Mouse (Mus musculus): ENCODE data around the gene Ctdspl. TPM values are rescaled to one million over a fixed set of nuclear protein-coding genes. Genes with fewer than 3 reads are reported as not detected.

The Ctdspl gene
- polyA plus RNA-seq, 1 experiment from 2014 or later: 17.4 TPM

GRCm38 (mm10) chr9:119034069-119034468, 107.8 kb downstream of the Ctdspl start:
- Histone ChIP-seq H3K4me3 (replicated peaks) (no peak overlapping the region), H3K4me2 (no peak overlapping the region), H3K27ac (no peak overlapping the region), H3K36me3 (peaks cover 16% of the 10 kb centered on the region), H3K4me1 (0 out of 2 replicates have a peak, but pooled peaks cover 4% of the 10 kb centered on the region), H3K27me3 (replicated peaks) (no peaks in the 10 kb centered on the region), H3K9ac (no peak overlapping the region), H3K9me3 (no peaks in the 10 kb centered on the region)
- 89% methylated on average over 8 of the region's 8 CpGs for WGBS
- ATAC-seq (ENCODE audit: insufficient read depth, low FRiP score, low read depth): no peak

- Histone ChIP-seq H3K4me3 (replicated peaks) (no peak overlapping the region), H3K36me3 (peaks cover 16% of the 10 kb centered on the region), H3K9me3 (no peaks in the 10 kb centered on the region), H3K9ac (no peak overlapping the region), H3K4me2 (no peak overlapping the region), H3K27me3 (replicated peaks) (no peaks in the 10 kb centered on the region), H3K27ac (no peak overlapping the region), H3K4me1 (0 out of 2 replicates have a peak, but pooled peaks cover 4% of the 10 kb centered on the region)
- no peak for ATAC-seq (ENCODE audit: insufficient read depth, low FRiP score, low read depth)
- 89% methylated on average over 29 of the region's 29 CpGs for WGBS
Observed at GRCm38 (mm10) chr9:119034676-119035665, 108.7 kb downstream of the Ctdspl start.

- WGBS: 66% methylated on average over 7 of the region's 7 CpGs
- Histone ChIP-seq H3K9me3 (no peaks in the 10 kb centered on the region), H3K27me3 (replicated peaks) (no peaks in the 10 kb centered on the region), H3K4me1 (0 out of 2 replicates have a peak, but pooled peaks cover 4% of the 10 kb centered on the region), H3K4me3 (replicated peaks) (no peak overlapping the region), H3K36me3 (peaks cover 22% of the 10 kb centered on the region; the same call in 1 of the 2 replicates), H3K27ac (no peak overlapping the region), H3K9ac (no peak overlapping the region), H3K4me2 (no peak overlapping the region)
- no peak for ATAC-seq (ENCODE audit: insufficient read depth, low FRiP score, low read depth)
Observed at GRCm38 (mm10) chr9:119035836-119036235, 109.6 kb downstream of the Ctdspl start.

- no peak overlapping the region for H3K4me3 ChIP-seq (replicated peaks)
- H3K9ac ChIP-seq: no peak overlapping the region
- 0 out of 2 replicates have a peak, but pooled peaks cover 4% of the 10 kb centered on the region for H3K4me1 ChIP-seq
- peaks cover 28% of the 10 kb centered on the region for H3K36me3 ChIP-seq
- no peak overlapping the region for H3K27ac ChIP-seq
- WGBS: 70% methylated on average over 15 of the region's 15 CpGs
- no peaks in the 10 kb centered on the region for H3K27me3 ChIP-seq (replicated peaks)
- no peak overlapping the region for H3K4me2 ChIP-seq
- no peak for ATAC-seq (ENCODE audit: insufficient read depth, low FRiP score, low read depth)
- H3K9me3 ChIP-seq: no peaks in the 10 kb centered on the region
Observed at GRCm38 (mm10) chr9:119037076-119037730, 111.0 kb downstream of the Ctdspl start.

DNA sequence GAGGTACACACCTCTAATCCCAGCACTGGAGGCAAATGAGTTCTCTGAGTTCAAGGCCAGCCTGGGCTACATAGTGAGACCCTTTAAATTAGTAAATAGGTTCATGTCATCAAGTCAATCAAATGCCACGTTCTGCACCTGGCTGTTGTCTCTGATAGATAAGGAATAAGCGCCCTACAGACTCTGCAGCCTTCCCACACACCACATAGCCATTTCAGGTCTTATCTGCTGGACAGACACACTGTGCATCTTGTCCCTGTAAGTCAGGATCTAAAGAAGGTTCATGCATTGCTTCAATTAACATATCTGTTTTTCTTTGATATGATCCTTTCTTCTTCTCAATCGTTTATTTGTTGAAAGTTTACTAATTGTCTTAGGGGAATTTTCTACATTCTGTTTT, 112.3 kb downstream of the Ctdspl start:
- H3K27me3 ChIP-seq (replicated peaks): no peaks in the 10 kb centered on the region
- 81% methylated on average over 3 of the region's 3 CpGs for WGBS
- H3K4me3 ChIP-seq (replicated peaks): no peak overlapping the region
- 0 out of 2 replicates have a peak, but pooled peaks cover 4% of the 10 kb centered on the region for H3K4me1 ChIP-seq
- H3K9ac ChIP-seq: no peak overlapping the region
- H3K9me3 ChIP-seq: no peaks in the 10 kb centered on the region
- peaks cover 25% of the 10 kb centered on the region for H3K36me3 ChIP-seq
- H3K4me2 ChIP-seq: no peak overlapping the region
- ATAC-seq (ENCODE audit: insufficient read depth, low FRiP score, low read depth): no peak
- H3K27ac ChIP-seq: no peak overlapping the region

GRCm38 (mm10) chr9:119040101-119040775, 114.0 kb downstream of the Ctdspl start:
- 92% methylated on average over 15 of the region's 15 CpGs for WGBS
- H3K4me2 ChIP-seq: no peak overlapping the region
- no peak overlapping the region for H3K27ac ChIP-seq
- no peak for ATAC-seq (ENCODE audit: insufficient read depth, low FRiP score, low read depth)
- no peak overlapping the region for H3K4me3 ChIP-seq (replicated peaks)
- H3K27me3 ChIP-seq (replicated peaks): no peaks in the 10 kb centered on the region
- 0 out of 2 replicates have a peak, but pooled peaks cover 4% of the 10 kb centered on the region for H3K4me1 ChIP-seq
- peaks cover 19% of the 10 kb centered on the region for H3K36me3 ChIP-seq
- no peaks in the 10 kb centered on the region for H3K9me3 ChIP-seq
- H3K9ac ChIP-seq: no peak overlapping the region

DNA sequence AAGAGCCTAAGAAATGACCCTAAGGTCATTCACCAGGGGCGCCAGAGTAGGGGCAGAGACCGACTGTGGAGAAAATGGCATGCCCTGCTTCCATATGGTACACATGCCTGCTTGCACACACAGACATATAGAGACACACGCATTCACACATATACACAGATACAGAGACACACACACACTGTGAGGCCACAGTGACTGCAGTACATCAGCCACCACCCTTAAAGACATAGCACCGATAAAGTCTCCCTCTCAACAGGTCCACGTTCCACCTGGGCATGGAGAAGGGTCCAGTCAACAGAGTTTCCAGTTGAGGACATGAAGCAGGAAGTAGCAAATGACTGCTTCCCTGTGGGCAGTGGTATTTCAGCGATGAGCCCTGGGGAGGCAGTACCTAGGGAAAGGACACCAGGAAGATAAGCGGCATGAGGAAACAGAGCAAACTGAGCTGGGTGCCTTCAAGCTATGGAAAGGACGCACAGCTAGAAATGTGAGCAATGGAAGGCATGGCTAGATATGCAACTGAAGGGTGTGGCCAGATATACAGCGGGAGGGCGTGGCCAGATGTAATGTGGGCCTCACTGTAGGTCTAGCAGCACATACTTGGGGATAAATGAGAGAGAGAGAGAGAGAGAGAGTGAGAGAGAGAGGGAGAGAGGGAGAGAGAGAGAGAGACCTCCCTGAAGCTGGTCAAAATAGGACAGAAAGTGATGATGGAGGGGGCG, 122.1 kb downstream of the Ctdspl start:
- WGBS: 65% methylated on average over 11 of the region's 11 CpGs
- no peaks in the 10 kb centered on the region for H3K36me3 ChIP-seq
- H3K9me3 ChIP-seq: no peaks in the 10 kb centered on the region
- no peak overlapping the region for H3K9ac ChIP-seq
- ATAC-seq (ENCODE audit: insufficient read depth, low FRiP score, low read depth): peak; percentile 33; the same call in 1 of the 2 replicates
- H3K27ac ChIP-seq: no peak overlapping the region
- no peaks in the 10 kb centered on the region for H3K27me3 ChIP-seq (replicated peaks)
- peaks cover 13% of the 10 kb centered on the region for H3K4me1 ChIP-seq
- no peak overlapping the region for H3K4me2 ChIP-seq
- no peak overlapping the region for H3K4me3 ChIP-seq (replicated peaks)

GRCm38 (mm10) chr9:119051158-119051557, 124.9 kb downstream of the Ctdspl start:
- no peak overlapping the region for H3K9ac ChIP-seq
- no peak overlapping the region for H3K4me2 ChIP-seq
- ATAC-seq (ENCODE audit: insufficient read depth, low FRiP score, low read depth): no peak
- peaks cover 21% of the 10 kb centered on the region for H3K4me1 ChIP-seq
- H3K4me3 ChIP-seq (replicated peaks): no peak overlapping the region
- no peaks in the 10 kb centered on the region for H3K36me3 ChIP-seq
- H3K9me3 ChIP-seq: no peaks in the 10 kb centered on the region
- 70% methylated on average over 2 of the region's 2 CpGs for WGBS
- H3K27ac ChIP-seq: no peak overlapping the region
- no peaks in the 10 kb centered on the region for H3K27me3 ChIP-seq (replicated peaks)

DNA sequence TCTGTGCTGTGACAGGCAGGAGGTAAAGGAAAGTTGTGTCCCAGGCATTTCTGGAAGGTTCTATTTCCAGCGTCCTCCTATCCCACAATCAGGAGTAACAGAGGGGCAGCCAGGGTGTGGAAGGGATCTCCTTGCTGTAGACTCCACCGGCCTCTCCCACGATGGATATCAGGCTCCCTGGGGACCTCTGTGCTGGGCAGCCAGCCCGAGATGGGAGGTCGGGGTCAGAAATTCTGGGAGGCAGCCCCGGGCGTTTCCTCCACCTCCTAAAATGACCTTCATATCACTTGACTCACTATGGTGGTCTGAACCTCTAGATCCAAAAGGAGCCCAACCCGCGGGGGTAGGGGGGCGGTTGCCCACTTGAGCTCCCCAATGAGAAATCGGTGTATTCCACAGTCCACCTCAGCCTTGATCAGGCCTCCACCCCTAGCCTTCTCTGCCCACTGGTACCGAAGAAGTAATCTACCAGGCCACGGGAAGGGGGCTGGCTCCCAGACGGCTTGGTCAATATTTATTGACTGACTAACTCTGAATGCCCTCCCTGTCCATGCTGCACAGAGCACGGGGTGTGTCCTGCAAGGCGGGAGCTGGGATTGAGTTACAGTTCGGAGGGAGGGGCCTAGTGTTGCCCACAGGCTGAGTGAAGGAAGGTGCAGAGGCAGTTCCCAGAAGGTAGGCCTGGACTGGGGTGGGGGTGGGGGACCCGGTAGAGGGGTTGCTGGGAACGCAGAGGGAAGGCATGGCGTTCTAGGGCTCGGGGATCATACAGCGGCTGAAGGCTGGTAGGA, 126.1 kb downstream of the Ctdspl start, which contains the start of gene Vill:
Gene Vill (plus strand): TSS at position 625 of the 791 bp plus-strand sequence.
- H3K27ac ChIP-seq: peak within 1 kb of the TSS; percentile 67
- H3K9me3 ChIP-seq: no peaks in the 10 kb centered on the region
- H3K4me1 ChIP-seq: peaks cover 21% of the 10 kb centered on the region
- H3K4me2 ChIP-seq: peak within 1 kb of the TSS; percentile 78
- 17% methylated on average over 22 of the region's 22 CpGs for WGBS
- H3K9ac ChIP-seq: peak within 1 kb of the TSS; percentile 37; the same call in 1 of the 2 replicates
- ATAC-seq (ENCODE audit: insufficient read depth, low FRiP score, low read depth): peak; percentile 92
- H3K27me3 ChIP-seq (replicated peaks): no peaks in the 10 kb centered on the region
- H3K4me3 ChIP-seq (replicated peaks): peak within 1 kb of the TSS; percentile 47
- no peaks in the 10 kb centered on the region for H3K36me3 ChIP-seq

- H3K9ac ChIP-seq: no peak overlapping the region
Observed at GRCm38 (mm10) chr9:119053964-119054576, 127.8 kb downstream of the Ctdspl start.

More at GRCm38 (mm10) chr9:119053964-119054576, 127.8 kb downstream of the Ctdspl start:
- ATAC-seq (ENCODE audit: insufficient read depth, low FRiP score, low read depth): peak; percentile 54; the same call in 1 of the 2 replicates
- H3K9me3 ChIP-seq: no peaks in the 10 kb centered on the region
- 59% methylated on average over 9 of the region's 9 CpGs for WGBS
- no peaks in the 10 kb centered on the region for H3K27me3 ChIP-seq (replicated peaks)
- peak overlapping the region; percentile 67 for H3K27ac ChIP-seq
- H3K36me3 ChIP-seq: no peaks in the 10 kb centered on the region
- H3K4me1 ChIP-seq: peaks cover 21% of the 10 kb centered on the region
- H3K4me2 ChIP-seq: peak overlapping the region; percentile 78
- H3K4me3 ChIP-seq (replicated peaks): peak overlapping the region; percentile 47

Data from stomach, embryonic 15.5 days (tissue).